Mouse (Mus musculus) heart, embryonic 14.5 days (tissue): ENCODE measurements around the gene Surf1. TPM values are rescaled to one million over a fixed set of nuclear protein-coding genes. Genes with fewer than 3 reads are reported as not detected.

Experiments
- ATAC-seq: fragments of 200-750 bp; cut with Nextera tagmentation; 2 replicates; pipeline ENCODE4 v1.8.0; 2017; ENCODE audit warnings: low read depth, moderate TSS enrichment; ENCODE audit not compliant: insufficient number of reproducible peaks, insufficient read depth, low FRiP score
- H3K27ac ChIP-seq, 2 experiments: fragments of 200-500 bp in 1 of 2; fragments of 300-500 bp in 1 of 2; sonication (generic) in 1 of 2; replicated peaks in 1 of 2; 2 replicates each; pipeline ENCODE4 v1.5.1; 2012 to 2014; ENCODE audit warnings: low read depth in 2 of 2, low read length in 2 of 2, control low read depth in 1 of 2, mild to moderate bottlenecking in 1 of 2, mixed read lengths in 1 of 2; ENCODE audit not compliant: control insufficient read depth in 1 of 2, insufficient read depth in 1 of 2
- H3K27me3 ChIP-seq: fragments of 300-500 bp; sonication (generic); 2 replicates; pipeline ENCODE4 v1.6.1; 2014; ENCODE audit warnings: mild to moderate bottlenecking, low read length, control low read depth; ENCODE audit not compliant: control insufficient read depth, insufficient read depth
- H3K36me3 ChIP-seq: fragments of 300-500 bp; sonication (generic); 2 replicates; pipeline ENCODE4 v1.6.1; 2014; ENCODE audit warnings: mild to moderate bottlenecking, control low read depth, low read length, mixed read lengths; ENCODE audit not compliant: control insufficient read depth, insufficient read depth
- H3K4me1 ChIP-seq, 2 experiments: fragments of 200-500 bp in 1 of 2; fragments of 300-500 bp in 1 of 2; sonication (generic) in 1 of 2; 2 replicates each; pipeline ENCODE4 v1.6.1; 2012 to 2014; ENCODE audit warnings: low read length in 2 of 2, control low read depth in 1 of 2, mixed read lengths in 1 of 2; ENCODE audit not compliant: control insufficient read depth in 2 of 2, insufficient read depth in 2 of 2
- H3K4me2 ChIP-seq: fragments of 300-500 bp; sonication (generic); 2 replicates; pipeline ENCODE4 v1.6.1; 2014; ENCODE audit warnings: mild to moderate bottlenecking, low read length
- H3K4me3 ChIP-seq, 2 experiments: fragments of 200-500 bp in 1 of 2; fragments of 300-500 bp in 1 of 2; sonication (generic) in 1 of 2; 2 replicates each; pipeline ENCODE4 v1.5.1; 2012 to 2014; ENCODE audit warnings: low read length in 2 of 2, mild to moderate bottlenecking in 2 of 2, control low read depth in 1 of 2, low read depth in 1 of 2, moderate library complexity in 1 of 2; ENCODE audit not compliant: control insufficient read depth in 1 of 2, insufficient read depth in 1 of 2
- H3K9ac ChIP-seq: fragments of 300-500 bp; sonication (generic); 2 replicates; pipeline ENCODE4 v1.6.1; 2014; ENCODE audit warnings: mild to moderate bottlenecking, low read length
- H3K9me3 ChIP-seq: fragments of 300-500 bp; sonication (generic); 2 replicates; pipeline ENCODE4 v1.6.1; 2016; ENCODE audit warnings: low read length, control low read depth; ENCODE audit not compliant: control insufficient read depth
- WGBS: fragments of 180-500 bp; shearing (Covaris S2); extraction: QIAGEN DNeasy Blood & Tissue Kit; methylation state at CpG from one replicate; pipeline ENCODE4 v1.1.7; 2014; 5-methylcytosine and 5-hydroxymethylcytosine counted together
- polyA plus RNA-seq: library from polyadenylated mRNA; unstranded; fragments of >200 nt; fragmentation: Nextera tagmentation; extraction: Ambion mirVana; gene quantifications from 2 replicates; pipeline ENCODE4 v1.2.1, GENCODE M21; 2014

Surf1 gene
- polyA plus RNA-seq, 1 experiment from 2014 or later = 48.4 TPM

DNA sequence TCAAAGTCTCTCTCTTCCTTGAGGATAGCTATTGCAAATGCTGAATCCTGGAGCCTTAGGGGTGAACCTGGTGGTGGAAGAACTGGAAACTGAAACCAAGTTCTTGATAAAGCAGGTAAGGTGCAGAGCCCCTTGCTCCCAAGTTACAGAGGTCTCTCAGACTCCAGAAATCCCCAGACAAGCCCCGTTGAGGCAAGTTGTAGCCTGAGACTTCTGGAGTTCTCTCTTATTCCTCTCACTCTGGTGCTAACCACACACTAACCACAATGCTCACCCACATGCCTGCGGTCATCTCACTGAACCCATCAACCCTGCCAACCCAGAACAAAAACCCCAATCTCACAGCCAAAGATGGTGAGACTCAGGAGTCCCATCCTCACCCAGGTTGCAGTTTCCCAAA is 19.0 kb upstream of the Surf1 start:
- WGBS = 84% methylated on average over 2 of the region's 2 CpGs
- Histone ChIP-seq H3K27me3 (no peaks in the 10 kb centered on the region), H3K9ac (no peak overlapping the region), H3K36me3 (peaks cover 17% of the 10 kb centered on the region), H3K4me3 (no peak overlapping the region), H3K27ac (no peak overlapping the region), H3K4me1 (peaks cover 4 to 22% of the 10 kb centered on the region in 2 experiments), H3K4me2 (no peak overlapping the region), H3K9me3 (no peaks in the 10 kb centered on the region)
- no peak for ATAC-seq

DNA sequence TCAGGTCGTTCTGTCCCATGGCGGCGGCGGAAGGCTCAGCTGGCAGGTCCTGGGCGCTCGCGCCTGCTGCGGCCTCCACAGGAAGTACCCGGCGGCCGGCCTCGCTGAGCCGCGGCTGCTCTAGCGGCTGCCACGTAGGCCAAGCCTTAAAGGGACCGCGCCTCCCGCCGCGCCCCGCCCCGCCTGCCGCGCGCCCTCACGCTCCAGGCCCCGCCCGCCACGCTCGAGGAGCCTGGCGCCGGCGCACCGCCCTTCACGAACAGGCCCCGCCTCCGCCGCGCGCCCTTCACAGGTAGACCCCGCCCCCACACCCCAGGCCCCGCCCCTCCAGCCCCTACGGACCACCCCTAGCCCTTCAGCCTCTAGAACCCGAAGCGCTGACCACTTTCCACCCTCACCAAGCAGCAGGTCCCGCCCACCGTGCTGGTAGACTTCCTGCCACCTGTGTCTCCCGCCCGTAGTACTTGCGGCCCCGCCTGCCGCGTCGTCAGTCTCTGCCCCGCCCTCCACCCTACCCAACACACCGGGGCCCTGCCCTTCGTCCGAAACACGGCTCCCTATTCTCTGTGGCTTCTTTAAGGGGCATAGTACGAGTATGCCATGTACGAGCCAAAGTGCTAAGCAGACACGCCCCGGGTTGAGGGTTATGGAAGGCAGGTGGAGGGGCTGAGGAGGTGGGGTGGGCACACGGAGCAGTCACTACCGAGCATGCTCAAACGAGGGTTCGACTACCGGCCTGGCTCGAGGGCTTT is 17.1 kb upstream of the Surf1 start, which contains the start of the genes Surf4 and Stkld1:
TSS of gene Surf4 (minus strand) at position 625 of the 752 bp plus-strand sequence.
TSS of gene Stkld1 (plus strand) at position 744 of the 752 bp plus-strand sequence.
- peaks cover 6 to 38% of the 10 kb centered on the region in 2 experiments for H3K4me1 ChIP-seq
- peak within 1 kb of the TSS; percentile 99 for H3K9ac ChIP-seq
- no peaks in the 10 kb centered on the region for H3K27me3 ChIP-seq
- H3K9me3 ChIP-seq = no peaks in the 10 kb centered on the region
- H3K4me3 ChIP-seq = peak within 1 kb of the TSS; percentile 71 to 92
- WGBS = 1% methylated on average over 40 of the region's 70 CpGs
- peak; percentile 96 for ATAC-seq
- H3K4me2 ChIP-seq = peak within 1 kb of the TSS; percentile 77
- peak within 1 kb of the TSS; percentile 86 to 92 for H3K27ac ChIP-seq
- H3K36me3 ChIP-seq = peaks cover 35% of the 10 kb centered on the region

DNA sequence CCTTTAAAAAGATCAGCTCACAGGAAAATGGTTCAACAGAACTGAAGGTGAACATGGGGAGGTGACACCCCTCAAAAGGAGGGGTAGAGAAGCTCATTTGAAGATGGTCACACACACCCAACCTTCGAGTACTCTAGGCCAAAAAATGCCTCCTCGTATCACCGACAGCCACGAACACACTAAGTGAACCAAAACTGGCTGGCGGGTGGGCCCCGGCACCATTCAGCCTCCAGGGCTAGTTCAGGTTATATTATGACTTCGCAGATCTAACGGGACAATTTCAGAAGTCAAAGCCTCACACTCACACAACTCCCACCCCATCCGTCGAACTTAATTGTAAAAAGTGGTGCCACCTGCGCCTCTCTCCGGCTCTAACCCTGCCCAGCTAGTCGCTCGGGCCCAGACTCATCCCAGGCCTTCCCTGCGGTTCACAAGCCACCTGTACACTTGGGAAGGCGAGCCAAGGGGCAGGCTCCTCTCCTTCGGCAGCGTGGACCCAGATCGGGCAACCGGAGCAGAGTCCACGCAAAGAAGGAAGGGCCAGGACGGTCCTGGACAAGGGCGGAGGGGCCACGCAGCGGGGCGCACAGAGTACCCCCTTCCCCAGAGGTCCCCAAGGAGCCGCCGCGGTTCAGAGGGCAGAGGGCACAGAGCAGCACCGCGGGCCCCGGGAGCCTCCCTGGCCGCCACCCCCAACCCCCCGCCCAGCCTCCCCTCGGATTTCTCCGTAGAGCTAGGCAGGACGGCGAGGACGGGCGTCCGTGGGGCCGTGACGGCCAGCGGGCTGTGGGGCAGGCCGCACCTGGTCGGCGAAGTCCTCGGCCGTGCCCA is 16.4 kb upstream of the Surf1 start:
- WGBS = under 1% methylated on average over 45 of the region's 49 CpGs
- H3K27me3 ChIP-seq = no peaks in the 10 kb centered on the region
- H3K9me3 ChIP-seq = no peaks in the 10 kb centered on the region
- peak overlapping the region; percentile 86 to 92 for H3K27ac ChIP-seq
- peak overlapping the region; percentile 99 for H3K9ac ChIP-seq
- peak; percentile 34 for ATAC-seq
- peak overlapping the region; percentile 77 for H3K4me2 ChIP-seq
- peak overlapping the region; percentile 71 to 92 for H3K4me3 ChIP-seq
- peaks cover 43% of the 10 kb centered on the region for H3K36me3 ChIP-seq
- H3K4me1 ChIP-seq = peaks cover 6 to 41% of the 10 kb centered on the region in 2 experiments

DNA sequence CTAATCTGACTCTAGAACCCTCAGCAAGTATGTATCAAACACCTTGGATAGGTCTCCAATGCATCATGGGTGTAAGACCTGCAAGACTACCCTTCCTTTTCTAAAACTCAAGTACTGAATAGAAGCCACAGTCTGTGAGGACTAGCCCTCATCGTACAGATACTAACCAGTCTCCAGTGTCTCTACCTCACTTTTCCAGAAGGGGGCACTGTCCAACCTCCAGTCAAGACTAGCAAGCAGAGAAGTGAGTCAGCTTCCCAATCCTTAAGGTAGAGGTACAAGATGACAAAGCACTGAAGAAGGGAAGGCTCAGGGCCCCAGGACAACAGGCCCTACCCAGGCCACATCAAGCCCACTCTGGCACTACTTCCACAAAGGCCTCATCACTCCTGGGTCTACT is 14.1 kb upstream of the Surf1 start:
- H3K27ac ChIP-seq = no peak overlapping the region
- H3K9me3 ChIP-seq = no peaks in the 10 kb centered on the region
- H3K4me2 ChIP-seq = no peak overlapping the region
- no peak overlapping the region for H3K4me3 ChIP-seq
- peaks cover 6 to 42% of the 10 kb centered on the region in 2 experiments for H3K4me1 ChIP-seq
- no peak for ATAC-seq
- peaks cover 66% of the 10 kb centered on the region for H3K36me3 ChIP-seq
- H3K9ac ChIP-seq = no peak overlapping the region
- WGBS = 38% methylated on average over 1 of the region's 1 CpGs
- H3K27me3 ChIP-seq = no peaks in the 10 kb centered on the region

DNA sequence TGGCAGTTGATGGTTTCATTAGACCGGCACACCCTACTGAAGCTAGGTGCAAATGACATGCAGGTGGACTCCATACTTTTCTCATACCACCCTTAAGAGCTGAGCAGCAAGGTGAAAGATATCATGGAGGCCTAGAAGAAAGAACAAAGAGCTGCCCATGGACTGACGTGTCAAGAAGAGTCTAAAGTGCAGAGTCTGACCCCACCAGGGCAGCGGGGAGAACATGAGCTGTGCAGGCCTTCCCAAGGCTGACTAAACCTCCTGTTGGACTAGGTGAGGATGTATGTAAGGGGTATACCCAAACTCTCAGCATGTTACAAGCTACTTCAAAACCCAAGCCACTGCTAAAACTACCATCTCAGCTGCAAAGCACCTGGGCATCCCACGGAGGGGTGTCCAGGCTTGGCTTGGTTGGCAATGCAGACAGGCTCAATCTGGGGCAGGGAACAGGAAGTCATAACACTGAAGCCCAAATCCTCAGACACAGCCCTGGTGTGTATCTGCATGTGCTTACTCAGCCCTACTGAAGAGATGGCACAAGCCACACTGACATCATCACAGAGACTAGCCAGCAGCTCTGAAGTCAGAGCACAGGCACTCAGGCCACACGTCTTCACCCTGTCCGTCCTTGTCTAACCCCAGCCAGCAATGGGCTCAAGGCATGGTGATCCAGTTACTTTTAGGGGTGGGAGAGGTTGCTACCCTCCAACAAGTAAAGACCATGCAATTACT is 11.6 kb upstream of the Surf1 start:
- H3K27me3 ChIP-seq = no peaks in the 10 kb centered on the region
- no peaks in the 10 kb centered on the region for H3K9me3 ChIP-seq
- no peak overlapping the region for H3K27ac ChIP-seq
- H3K4me1 ChIP-seq = peaks cover 6 to 38% of the 10 kb centered on the region in 2 experiments
- peaks cover 90% of the 10 kb centered on the region for H3K36me3 ChIP-seq
- no peak overlapping the region for H3K4me3 ChIP-seq
- H3K4me2 ChIP-seq = no peak overlapping the region
- ATAC-seq = no peak
- WGBS = 83% methylated on average over 6 of the region's 6 CpGs
- H3K9ac ChIP-seq = no peak overlapping the region

DNA sequence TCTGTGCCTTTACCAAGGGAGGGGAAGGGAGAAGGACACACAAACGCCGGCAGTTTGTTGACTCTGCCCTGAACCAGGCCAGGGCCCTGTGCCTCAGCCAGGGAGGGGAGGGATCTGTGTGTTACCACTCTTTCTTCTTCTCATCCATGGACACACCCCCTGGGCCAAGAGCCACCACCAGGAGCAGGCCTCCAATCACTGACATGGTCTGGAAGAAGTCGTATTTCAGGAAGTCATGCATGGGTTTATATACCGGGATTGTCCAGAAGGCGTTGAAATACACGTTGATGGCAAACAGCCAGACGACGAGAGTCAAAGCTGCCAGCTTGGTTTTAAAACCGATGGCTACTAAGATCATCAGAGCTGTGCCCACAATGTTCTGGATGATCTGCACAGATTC is 5.5 kb upstream of the Surf1 start:
- H3K9ac ChIP-seq = no peak overlapping the region; the same call in 1 of the 2 replicates
- no peak overlapping the region for H3K4me2 ChIP-seq
- H3K9me3 ChIP-seq = no peaks in the 10 kb centered on the region
- peak overlapping the region in 1 of 2 experiments; percentile 72; a peak in 3 of 4 replicates for H3K27ac ChIP-seq
- peak; percentile 5; the same call in 1 of the 2 replicates for ATAC-seq
- peaks cover 92% of the 10 kb centered on the region for H3K36me3 ChIP-seq
- no peak overlapping the region for H3K4me3 ChIP-seq
- 32% methylated on average over 9 of the region's 9 CpGs for WGBS
- H3K27me3 ChIP-seq = no peaks in the 10 kb centered on the region
- peaks cover 7 to 27% of the 10 kb centered on the region in 2 experiments for H3K4me1 ChIP-seq

DNA sequence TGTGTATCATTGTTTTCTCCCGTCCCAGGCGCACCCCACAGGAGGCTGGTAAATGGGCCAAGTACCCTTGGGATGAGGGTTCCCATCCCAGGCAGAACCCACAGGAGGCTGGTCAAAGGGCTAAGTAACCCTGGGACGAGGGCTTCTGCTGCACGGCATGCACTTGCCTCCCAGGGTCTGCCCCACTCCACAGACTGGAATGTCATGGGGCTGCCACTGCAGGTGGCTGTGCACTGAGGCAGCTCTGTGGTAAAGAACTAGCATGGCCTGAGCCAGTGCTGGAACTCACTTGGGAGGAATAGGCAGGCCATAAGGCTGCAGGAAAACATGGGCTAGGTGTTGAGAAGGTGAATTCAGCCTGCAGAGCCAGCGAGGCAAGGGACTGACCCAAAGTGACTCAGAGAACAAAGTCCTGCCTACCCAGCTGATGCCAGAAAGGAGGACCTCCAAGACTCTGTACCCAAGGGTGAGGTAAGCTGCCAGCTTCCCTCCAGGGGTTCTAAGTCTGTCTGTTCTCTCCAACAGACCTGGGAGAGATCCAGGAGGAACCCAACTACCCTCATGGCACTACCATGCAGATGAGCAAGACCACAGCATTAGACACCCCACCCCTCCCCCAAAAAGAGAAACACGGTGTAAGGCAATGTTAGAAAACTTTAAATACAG is 4.0 kb upstream of the Surf1 start:
- ATAC-seq = no peak
- Histone ChIP-seq H3K4me3 (no peak overlapping the region), H3K9me3 (no peaks in the 10 kb centered on the region), H3K36me3 (peaks cover 77% of the 10 kb centered on the region), H3K4me2 (no peak overlapping the region), H3K27me3 (no peaks in the 10 kb centered on the region), H3K27ac (no peak overlapping the region), H3K9ac (no peak overlapping the region), H3K4me1 (peaks cover 12 to 33% of the 10 kb centered on the region in 2 experiments)
- WGBS = 82% methylated on average over 6 of the region's 6 CpGs
